Mouse (Mus musculus): ENCODE measurements around the gene Tmtc3. TPM values are rescaled to one million over a fixed set of nuclear protein-coding genes. Genes with fewer than 3 reads are reported as not detected.

Gene Tmtc3
- 8.6 and 9.7 TPM in 2 replicates for polyA plus RNA-seq (2012; rRNA removed)

GRCm38 (mm10) chr10:100487097-100487978 lies at the start of gene Tmtc3, which contains the start of gene Cep290:
Gene Tmtc3 (minus strand): TSS chr10:100487350.
Gene Cep290 (plus strand): TSS chr10:100487558.

Other genes starting within 250 kb of the Tmtc3 start
- not detected in 2 replicates for gene Gm4301, start 151.7 kb downstream of the Tmtc3 start, polyA plus RNA-seq (2012; rRNA removed)
- gene Gm4302, start 146.5 kb downstream of the Tmtc3 start, polyA plus RNA-seq (2012; rRNA removed), result not detected in 2 replicates
- gene Gm4303, start 141.4 kb downstream of the Tmtc3 start, polyA plus RNA-seq (2012; rRNA removed), result not detected in 2 replicates
- gene Gm4305, start 136.3 kb downstream of the Tmtc3 start, polyA plus RNA-seq (2012; rRNA removed), result not detected in 2 replicates
- not detected in 2 replicates for gene Gm4307, start 126.0 kb downstream of the Tmtc3 start, polyA plus RNA-seq (2012; rRNA removed)
- not detected in 2 replicates for gene Gm4312, start 104.8 kb downstream of the Tmtc3 start, polyA plus RNA-seq (2012; rRNA removed)
- gene Cep290, start 208 bp upstream of the Tmtc3 start, polyA plus RNA-seq (2012; rRNA removed), result 5.3 and 5.5 TPM in 2 replicates
- gene 4930430F08Rik, start 103.1 kb upstream of the Tmtc3 start, polyA plus RNA-seq (2012; rRNA removed), result 17.8 and 24.5 TPM in 2 replicates
- 0.06 and 0.09 TPM in 2 replicates for gene 1700017N19Rik, start 103.1 kb upstream of the Tmtc3 start, polyA plus RNA-seq (2012; rRNA removed)

Measured in central nervous system, embryonic 14 days (tissue).